Mouse (Mus musculus) forebrain, embryonic 13.5 days (tissue): ENCODE data around the gene Slc5a9. TPM values are rescaled to one million over a fixed set of nuclear protein-coding genes. Genes with fewer than 3 reads are reported as not detected.
"Not testable (repeated sequence)": the region's sequence is repeated elsewhere in the genome, so short reads cannot be mapped to it uniquely, and the experiment has no call there.

ENCODE experiments used
- ATAC-seq: fragments of 200-750 bp; cut with Nextera tagmentation; 2 replicates; pipeline ENCODE4 v1.8.0; 2017
- H3K27ac ChIP-seq: fragments of 300-500 bp; sonication (generic); 2 replicates; pipeline ENCODE4 v1.5.1; 2015; ENCODE audit warnings: inconsistent platforms, mild to moderate bottlenecking, moderate library complexity
- H3K27me3 ChIP-seq: fragments of 300-500 bp; sonication (generic); 2 replicates; pipeline ENCODE4 v1.6.1; 2015; ENCODE audit warnings: mild to moderate bottlenecking, inconsistent platforms
- H3K36me3 ChIP-seq: fragments of 300-500 bp; sonication (generic); 2 replicates; pipeline ENCODE4 v1.6.1; 2015; ENCODE audit warnings: mild to moderate bottlenecking, inconsistent platforms; ENCODE audit not compliant: poor library complexity, severe bottlenecking
- H3K4me1 ChIP-seq: fragments of 300-500 bp; sonication (generic); 2 replicates; pipeline ENCODE4 v1.6.1; 2015; ENCODE audit warnings: inconsistent platforms
- H3K4me2 ChIP-seq: fragments of 300-500 bp; sonication (generic); 2 replicates; pipeline ENCODE4 v1.6.1; 2015; ENCODE audit warnings: inconsistent platforms, mild to moderate bottlenecking, moderate library complexity
- H3K4me3 ChIP-seq: fragments of 300-500 bp; sonication (generic); 2 replicates; pipeline ENCODE4 v1.5.1; 2015; ENCODE audit warnings: mild to moderate bottlenecking, inconsistent platforms
- H3K9ac ChIP-seq: fragments of 300-500 bp; sonication (generic); 2 replicates; pipeline ENCODE4 v1.6.1; 2015; ENCODE audit warnings: mild to moderate bottlenecking, inconsistent platforms
- H3K9me3 ChIP-seq: fragments of 300-500 bp; sonication (generic); replicated peaks from 2 replicates; pipeline ENCODE4 v1.6.1; 2016; ENCODE audit warnings: inconsistent platforms
- WGBS: fragments of 180-500 bp; shearing (Covaris S2); methylation state at CpG from one replicate; pipeline ENCODE4 v1.1.7; 2015; 5-methylcytosine and 5-hydroxymethylcytosine counted together
- polyA plus RNA-seq: library from polyadenylated mRNA; unstranded; fragments of >200 nt; fragmentation: Nextera tagmentation; extraction: Ambion mirVana; gene quantifications from 2 replicates; pipeline ENCODE4 v1.2.1, GENCODE M21; 2015

Gene Slc5a9
- not detected in 2 replicates for polyA plus RNA-seq

DNA sequence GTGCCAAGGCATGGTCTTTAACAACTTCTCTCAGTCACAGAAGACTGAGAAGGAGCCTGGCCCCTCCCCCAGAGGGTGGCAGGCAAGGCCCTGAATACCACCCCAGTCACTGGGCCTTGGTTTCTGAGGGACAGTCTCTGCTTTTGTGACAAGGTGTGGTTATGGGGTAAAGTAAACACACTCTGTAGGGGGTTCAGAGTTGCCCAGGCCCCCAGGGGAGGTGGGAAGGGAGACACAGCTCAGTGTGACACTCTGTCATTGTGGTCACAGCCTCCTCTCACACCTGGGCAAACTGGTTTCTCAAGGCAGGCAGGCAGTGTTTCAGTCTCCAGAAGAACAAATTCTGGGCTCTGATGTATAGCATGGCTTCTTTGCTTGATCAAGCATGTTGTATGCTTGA is at the start of gene Slc5a9:
Gene Slc5a9 (minus strand): TSS at position 144 of the 400 bp plus-strand sequence.
- H3K9me3 ChIP-seq = no peaks in the 10 kb centered on the region
- no peak within 1 kb of the TSS for H3K4me3 ChIP-seq
- no peaks in the 10 kb centered on the region for H3K27me3 ChIP-seq
- no peaks in the 10 kb centered on the region for H3K36me3 ChIP-seq
- H3K4me1 ChIP-seq = no peaks in the 10 kb centered on the region
- no peak within 1 kb of the TSS for H3K4me2 ChIP-seq
- no peak for ATAC-seq
- H3K27ac ChIP-seq = no peak within 1 kb of the TSS
- no peak within 1 kb of the TSS for H3K9ac ChIP-seq

DNA sequence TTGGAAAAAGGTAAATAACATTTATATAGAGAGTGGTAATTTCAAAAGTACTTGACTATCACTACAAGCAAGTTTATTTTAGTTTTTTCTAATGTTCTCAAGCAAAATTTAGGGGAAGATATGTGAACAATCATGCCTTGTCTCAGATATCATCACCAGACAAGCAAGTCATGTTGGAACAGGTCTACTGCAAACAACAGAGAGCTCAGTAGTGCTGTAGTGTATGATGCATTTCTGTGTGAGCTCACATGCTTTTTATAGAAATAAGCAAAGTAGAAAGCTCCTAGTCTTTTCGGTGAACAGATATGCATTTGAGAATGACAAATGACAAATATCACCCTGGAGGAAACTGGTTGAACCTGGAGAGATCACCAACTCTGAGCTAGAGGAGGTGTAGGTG is 16.4 kb upstream of the Slc5a9 start, which contains the start of gene Skint8:
Gene Skint8 (plus strand): TSS at position 301 of the 400 bp plus-strand sequence.
- WGBS = 87% methylated on average over 1 of the region's 1 CpGs
- Histone ChIP-seq H3K4me1 (no peaks in the 10 kb centered on the region), H3K9ac (no peak within 1 kb of the TSS), H3K27me3 (no peaks in the 10 kb centered on the region), H3K4me2 (no peak within 1 kb of the TSS), H3K36me3 (no peaks in the 10 kb centered on the region), H3K4me3 (no peak within 1 kb of the TSS), H3K27ac (no peak within 1 kb of the TSS), H3K9me3 (0 out of 2 replicates have a peak, but pooled peaks cover 4% of the 10 kb centered on the region)
- no peak for ATAC-seq

DNA sequence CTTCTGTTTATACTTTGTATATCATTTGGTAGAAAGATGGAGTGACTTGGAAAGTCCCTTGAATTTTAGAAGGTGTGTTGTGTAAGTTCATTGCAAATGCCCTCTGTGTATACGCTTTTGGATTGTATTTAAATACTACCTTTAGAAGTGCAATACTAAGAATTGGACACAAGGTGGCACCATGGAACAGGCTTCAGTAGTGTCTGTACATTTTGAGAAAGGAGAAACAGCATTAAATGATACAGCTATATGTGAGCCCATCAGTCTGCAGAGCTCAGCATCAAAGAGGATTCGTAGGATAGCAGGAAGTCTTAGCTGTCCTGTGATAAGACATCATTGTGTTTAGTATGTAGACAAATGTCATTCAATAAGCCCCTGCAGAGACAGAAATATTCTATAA is 5.2 kb upstream of the Slc5a9 start:
- no peaks in the 10 kb centered on the region for H3K4me1 ChIP-seq
- no peak overlapping the region for H3K27ac ChIP-seq
- no peak; the same call in 1 of the 2 replicates for ATAC-seq
- H3K9ac ChIP-seq = no peak overlapping the region
- H3K4me2 ChIP-seq = no peak overlapping the region
- 50% methylated on average over 2 of the region's 2 CpGs for WGBS
- no peaks in the 10 kb centered on the region for H3K36me3 ChIP-seq
- no peaks in the 10 kb centered on the region for H3K9me3 ChIP-seq
- H3K4me3 ChIP-seq = no peak overlapping the region
- H3K27me3 ChIP-seq = no peaks in the 10 kb centered on the region

DNA sequence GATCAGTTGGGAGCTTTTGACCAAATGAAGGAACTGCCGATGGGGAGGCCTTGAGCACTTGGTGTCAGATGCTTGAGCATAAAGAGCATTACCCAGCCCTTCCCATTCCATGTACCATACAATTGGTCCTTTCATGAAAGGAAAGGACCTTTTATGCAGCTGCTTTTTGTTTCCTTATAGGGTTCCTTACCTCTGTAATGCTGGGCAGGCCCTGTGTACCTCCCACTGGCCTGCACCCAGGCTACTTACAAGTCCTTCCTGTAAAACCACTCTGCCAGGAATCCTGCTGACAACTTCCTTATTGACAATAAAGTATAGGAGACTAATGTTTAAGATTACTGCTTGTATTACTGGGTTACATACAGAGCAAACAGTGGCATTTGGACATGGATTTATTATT is 1.2 kb downstream of the Slc5a9 start:
- H3K4me3 ChIP-seq = no peak overlapping the region
- no peak overlapping the region for H3K9ac ChIP-seq
- H3K9me3 ChIP-seq = no peaks in the 10 kb centered on the region
- no peaks in the 10 kb centered on the region for H3K36me3 ChIP-seq
- H3K4me1 ChIP-seq = no peaks in the 10 kb centered on the region
- ATAC-seq = no peak
- H3K27ac ChIP-seq = no peak overlapping the region
- no peaks in the 10 kb centered on the region for H3K27me3 ChIP-seq
- no peak overlapping the region for H3K4me2 ChIP-seq
- WGBS = 59% methylated on average over 1 of the region's 1 CpGs

DNA sequence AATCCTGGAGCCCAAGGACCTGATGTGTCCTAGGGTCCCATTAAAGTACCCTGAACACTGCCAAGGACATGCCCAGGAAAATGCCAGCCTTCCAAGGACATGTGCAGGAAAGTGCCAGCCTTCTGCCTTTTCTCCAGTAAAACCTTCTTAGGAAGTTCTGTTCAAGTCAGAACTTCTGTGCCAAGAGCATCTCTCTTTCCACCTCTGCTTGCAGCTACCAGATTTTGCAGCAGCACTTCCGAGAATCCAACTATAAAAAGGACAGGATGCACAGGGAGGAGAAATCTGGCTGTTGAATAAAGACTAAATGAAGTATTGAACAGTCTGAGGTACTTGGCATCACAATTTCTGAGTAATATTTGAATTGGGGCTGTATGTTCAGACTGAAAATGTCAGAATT is 2.2 kb downstream of the Slc5a9 start:
- not testable (repeated sequence) for H3K36me3 ChIP-seq, H3K4me1 ChIP-seq, H3K9ac ChIP-seq, H3K4me3 ChIP-seq, H3K27me3 ChIP-seq, H3K9me3 ChIP-seq, H3K27ac ChIP-seq, H3K4me2 ChIP-seq, ATAC-seq
- 78% methylated on average over 1 of the region's 1 CpGs for WGBS

DNA sequence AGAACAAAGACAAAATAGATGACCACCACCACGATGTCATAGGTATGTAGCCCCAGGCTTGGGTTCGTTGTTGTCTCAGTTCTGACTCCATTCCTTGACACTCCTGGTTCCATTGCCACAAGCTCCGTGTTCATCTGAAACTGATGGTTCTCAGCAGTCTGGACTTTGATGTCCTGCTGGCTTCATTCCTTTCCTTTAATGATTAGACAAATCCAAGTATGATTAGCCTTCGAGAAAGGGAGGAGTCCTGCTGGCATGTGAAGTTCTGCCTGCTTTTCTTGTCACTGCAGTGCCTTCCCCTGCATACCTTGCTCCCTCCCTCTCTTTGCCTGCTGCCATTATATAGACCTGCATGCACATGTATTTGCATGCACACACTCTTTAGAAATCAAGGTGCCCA is 4.2 kb downstream of the Slc5a9 start:
- WGBS = 68% methylated on average over 4 of the region's 4 CpGs
- Histone ChIP-seq H3K4me3 (no peak overlapping the region), H3K27me3 (no peaks in the 10 kb centered on the region), H3K4me1 (no peaks in the 10 kb centered on the region), H3K4me2 (no peak overlapping the region), H3K9me3 (no peaks in the 10 kb centered on the region), H3K36me3 (no peaks in the 10 kb centered on the region), H3K9ac (no peak overlapping the region), H3K27ac (no peak overlapping the region)
- ATAC-seq = no peak

DNA sequence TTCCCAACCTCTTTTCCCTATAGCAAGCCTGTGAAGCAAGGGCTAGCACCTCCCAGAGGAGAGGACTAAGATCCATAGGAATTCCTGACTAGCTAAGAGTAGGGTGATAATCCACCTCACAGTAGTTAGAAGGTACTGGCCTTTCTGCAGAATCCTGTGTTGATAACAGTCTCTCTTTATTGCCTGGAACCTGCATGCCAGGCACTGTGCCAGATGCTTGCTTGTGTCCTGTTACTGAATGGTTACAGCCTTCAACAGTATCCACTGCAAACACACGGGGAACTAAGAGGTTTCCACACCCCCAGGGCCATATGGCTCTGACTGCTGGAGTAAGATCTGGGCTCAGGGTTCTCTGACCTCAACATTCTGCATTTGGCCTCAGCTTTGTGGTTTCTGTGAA is 5.0 kb downstream of the Slc5a9 start:
- H3K4me3 ChIP-seq = no peak overlapping the region
- no peak overlapping the region for H3K4me2 ChIP-seq
- no peak overlapping the region for H3K27ac ChIP-seq
- no peaks in the 10 kb centered on the region for H3K4me1 ChIP-seq
- no peak for ATAC-seq
- H3K9ac ChIP-seq = no peak overlapping the region
- H3K27me3 ChIP-seq = no peaks in the 10 kb centered on the region
- H3K9me3 ChIP-seq = no peaks in the 10 kb centered on the region
- WGBS = 51% methylated on average over 1 of the region's 1 CpGs
- H3K36me3 ChIP-seq = no peaks in the 10 kb centered on the region

DNA sequence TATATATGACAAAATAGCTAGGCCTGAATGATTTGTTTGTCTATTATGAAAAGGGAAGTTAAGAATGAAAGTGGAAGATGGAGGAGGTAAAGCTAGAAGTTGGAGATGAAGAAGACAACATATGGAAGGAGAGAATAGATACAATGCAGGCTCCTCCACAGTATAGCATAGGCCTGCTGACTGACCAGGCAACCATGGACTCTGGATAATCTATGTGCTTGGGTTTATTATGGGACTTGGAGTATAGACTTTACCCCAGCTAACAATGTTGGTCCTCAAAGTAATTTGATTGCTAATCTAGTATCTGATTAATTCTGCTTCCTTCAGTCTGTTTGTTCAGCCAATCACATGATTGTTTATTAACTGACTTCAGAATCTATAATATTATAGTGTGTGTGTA is 10.6 kb downstream of the Slc5a9 start:
- Histone ChIP-seq H3K36me3 (no peaks in the 10 kb centered on the region), H3K9ac (no peak overlapping the region), H3K9me3 (no peaks in the 10 kb centered on the region), H3K4me2 (no peak overlapping the region), H3K27me3 (no peaks in the 10 kb centered on the region), H3K4me1 (no peaks in the 10 kb centered on the region), H3K4me3 (no peak overlapping the region), H3K27ac (no peak overlapping the region)
- no peak for ATAC-seq

DNA sequence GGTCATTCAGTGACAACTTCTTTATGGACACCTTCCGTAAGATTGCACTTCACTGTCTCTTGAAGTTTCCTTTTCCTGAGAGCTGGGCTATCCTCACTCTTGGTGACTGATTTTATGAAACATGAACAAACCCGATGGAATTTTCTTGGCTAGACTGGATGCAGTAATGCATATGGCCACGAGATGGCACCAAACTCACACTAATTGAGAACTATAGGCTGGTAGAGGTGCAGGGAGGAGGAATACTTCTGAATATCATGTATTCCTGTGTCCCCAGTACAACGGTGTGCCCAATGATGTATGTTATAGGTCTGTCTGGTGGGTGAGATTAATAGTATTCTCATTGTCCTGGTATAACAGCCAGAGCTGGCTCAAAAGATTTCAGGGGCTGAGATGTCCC is 16.1 kb downstream of the Slc5a9 start:
- 24% methylated on average over 4 of the region's 4 CpGs for WGBS
- H3K9me3 ChIP-seq = no peaks in the 10 kb centered on the region
- H3K27me3 ChIP-seq = no peaks in the 10 kb centered on the region
- H3K4me3 ChIP-seq = no peak overlapping the region
- no peaks in the 10 kb centered on the region for H3K36me3 ChIP-seq
- H3K9ac ChIP-seq = no peak overlapping the region
- no peak overlapping the region for H3K4me2 ChIP-seq
- peak; percentile 91 for ATAC-seq
- no peaks in the 10 kb centered on the region for H3K4me1 ChIP-seq
- no peak overlapping the region for H3K27ac ChIP-seq

DNA sequence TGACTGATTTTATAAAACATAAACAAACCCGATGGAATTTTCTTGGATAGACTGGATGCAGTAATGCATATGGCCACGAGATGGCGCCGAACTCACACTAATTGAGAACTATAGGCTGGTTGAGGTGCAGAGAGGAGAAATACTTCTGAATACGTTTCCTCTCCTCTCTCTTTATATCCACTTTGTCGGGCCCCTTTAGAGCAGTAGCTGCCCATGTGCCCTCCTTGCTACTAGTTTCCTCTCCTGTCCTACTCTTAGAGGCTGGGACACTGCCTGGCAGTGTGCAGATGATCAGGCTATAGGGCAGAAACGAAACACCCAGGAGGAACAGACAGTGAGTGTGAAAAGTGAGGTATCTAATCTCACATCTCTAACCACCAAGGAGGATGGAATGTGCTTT is 16.7 kb downstream of the Slc5a9 start:
- WGBS = 12% methylated on average over 7 of the region's 7 CpGs
- Histone ChIP-seq H3K4me1 (no peaks in the 10 kb centered on the region), H3K9ac (no peak overlapping the region), H3K36me3 (no peaks in the 10 kb centered on the region), H3K4me2 (no peak overlapping the region), H3K27ac (no peak overlapping the region), H3K4me3 (no peak overlapping the region), H3K27me3 (no peaks in the 10 kb centered on the region), H3K9me3 (no peaks in the 10 kb centered on the region)
- ATAC-seq = peak; percentile 71

DNA sequence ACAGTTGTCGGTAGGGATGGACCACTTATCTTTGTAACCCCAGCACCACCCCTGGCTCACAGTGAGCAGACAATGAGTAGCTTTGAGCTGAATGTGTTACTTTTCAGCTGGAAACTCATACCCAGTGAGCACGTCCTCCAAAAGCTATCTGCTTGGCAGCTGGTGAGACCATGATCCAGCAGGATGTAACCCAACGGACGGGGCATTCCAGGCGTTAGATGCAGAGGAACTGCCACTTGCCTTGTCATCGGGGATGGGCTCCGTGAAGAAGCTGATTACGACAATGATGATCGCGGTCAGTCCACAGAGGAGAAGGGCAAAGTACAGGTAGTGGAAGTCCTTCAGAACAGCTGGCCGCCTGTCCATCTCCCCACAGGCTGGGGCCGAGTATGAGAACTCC is 19.2 kb downstream of the Slc5a9 start:
- Histone ChIP-seq H3K36me3 (no peaks in the 10 kb centered on the region), H3K27me3 (no peaks in the 10 kb centered on the region), H3K4me3 (no peak overlapping the region), H3K4me1 (no peaks in the 10 kb centered on the region), H3K9me3 (no peaks in the 10 kb centered on the region), H3K4me2 (no peak overlapping the region), H3K27ac (no peak overlapping the region), H3K9ac (no peak overlapping the region)
- WGBS = 91% methylated on average over 12 of the region's 12 CpGs
- ATAC-seq = no peak

DNA sequence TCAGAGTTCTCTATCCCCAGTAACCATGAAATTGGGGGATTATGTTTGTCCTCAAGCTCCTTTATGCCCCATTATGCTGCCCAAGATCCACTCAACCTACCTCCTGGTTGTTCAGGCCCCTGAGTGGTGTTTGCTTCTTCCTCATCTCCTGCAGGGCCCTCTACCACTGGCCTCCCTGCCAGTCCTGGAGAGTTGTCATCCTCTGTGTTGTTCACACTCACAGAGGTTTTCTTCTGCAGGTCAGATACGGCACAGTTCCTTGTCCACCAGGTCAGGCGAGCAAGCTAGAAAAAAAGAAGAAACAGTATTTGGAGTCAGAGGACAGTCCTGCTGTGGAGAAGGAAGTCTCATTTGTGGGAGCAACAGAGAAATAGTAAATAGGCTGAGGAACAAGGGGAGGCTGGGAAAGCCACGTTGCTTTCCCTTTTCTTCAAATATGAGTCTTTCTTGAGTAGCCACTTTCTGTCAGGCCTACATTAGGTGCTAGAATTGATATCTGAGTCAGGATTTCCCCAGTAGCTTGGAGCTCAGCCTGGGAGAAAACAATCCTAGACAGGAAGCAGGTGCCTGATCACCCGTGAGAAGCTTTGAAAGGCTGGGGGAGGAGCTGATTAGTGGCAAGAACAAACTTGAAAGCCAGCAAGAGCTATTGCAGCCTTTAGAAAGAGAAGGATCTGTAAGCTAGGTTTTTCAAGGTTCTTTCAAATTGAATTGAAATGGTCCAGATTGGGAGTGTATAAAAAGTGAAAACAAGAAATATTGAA is 22.4 kb downstream of the Slc5a9 start:
- no peak overlapping the region for H3K9ac ChIP-seq
- no peaks in the 10 kb centered on the region for H3K9me3 ChIP-seq
- no peaks in the 10 kb centered on the region for H3K27me3 ChIP-seq
- no peak for ATAC-seq
- 41% methylated on average over 4 of the region's 4 CpGs for WGBS
- H3K4me2 ChIP-seq = no peak overlapping the region
- H3K4me3 ChIP-seq = no peak overlapping the region
- H3K36me3 ChIP-seq = no peaks in the 10 kb centered on the region
- H3K4me1 ChIP-seq = no peaks in the 10 kb centered on the region
- no peak overlapping the region for H3K27ac ChIP-seq

DNA sequence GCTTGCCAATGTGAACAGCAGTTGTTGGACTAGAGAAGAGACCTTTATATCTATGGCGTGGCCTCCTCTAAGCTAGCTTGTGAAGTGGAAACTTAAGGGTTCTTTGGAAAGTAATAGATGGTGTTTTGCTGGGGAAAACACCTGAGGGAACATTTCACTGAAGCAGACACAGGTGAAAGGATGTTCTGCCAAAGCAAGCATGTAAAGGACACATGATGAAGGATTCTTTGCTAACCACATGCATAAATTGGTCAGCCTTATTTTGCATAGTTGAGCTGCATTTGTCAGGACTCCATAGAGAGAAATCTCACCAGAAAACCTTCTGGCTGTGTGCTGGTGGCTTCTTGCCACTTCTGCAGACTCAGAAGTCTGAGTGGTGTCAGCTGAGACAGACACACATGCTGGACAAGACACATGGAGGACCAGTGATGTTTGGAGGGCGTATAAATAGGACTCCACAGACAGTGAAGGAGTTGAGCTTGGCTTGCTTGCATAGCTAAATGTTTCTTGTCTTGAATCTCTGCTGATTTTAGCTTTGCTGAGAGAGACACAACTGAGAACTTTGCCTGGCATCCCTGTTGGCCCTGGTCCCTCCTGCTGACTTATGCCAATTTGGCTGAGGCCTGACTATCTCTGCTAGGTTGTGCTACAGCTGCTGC is 34.8 kb downstream of the Slc5a9 start:
- no peak overlapping the region for H3K27ac ChIP-seq
- H3K36me3 ChIP-seq = no peaks in the 10 kb centered on the region
- H3K9ac ChIP-seq = no peak overlapping the region
- no peak for ATAC-seq
- no peaks in the 10 kb centered on the region for H3K27me3 ChIP-seq
- H3K4me1 ChIP-seq = no peaks in the 10 kb centered on the region
- 83% methylated on average over 2 of the region's 2 CpGs for WGBS
- H3K4me3 ChIP-seq = no peak overlapping the region
- no peaks in the 10 kb centered on the region for H3K9me3 ChIP-seq
- H3K4me2 ChIP-seq = no peak overlapping the region
